Mouse (Mus musculus): ENCODE measurements at regions not wholly inside any gene's neighbourhood (a gene's known extent, or its start where the extent isn't known, plus 50 kb on each side); places are given as distances from the start of the nearest gene placed in this dataset.

DNA sequence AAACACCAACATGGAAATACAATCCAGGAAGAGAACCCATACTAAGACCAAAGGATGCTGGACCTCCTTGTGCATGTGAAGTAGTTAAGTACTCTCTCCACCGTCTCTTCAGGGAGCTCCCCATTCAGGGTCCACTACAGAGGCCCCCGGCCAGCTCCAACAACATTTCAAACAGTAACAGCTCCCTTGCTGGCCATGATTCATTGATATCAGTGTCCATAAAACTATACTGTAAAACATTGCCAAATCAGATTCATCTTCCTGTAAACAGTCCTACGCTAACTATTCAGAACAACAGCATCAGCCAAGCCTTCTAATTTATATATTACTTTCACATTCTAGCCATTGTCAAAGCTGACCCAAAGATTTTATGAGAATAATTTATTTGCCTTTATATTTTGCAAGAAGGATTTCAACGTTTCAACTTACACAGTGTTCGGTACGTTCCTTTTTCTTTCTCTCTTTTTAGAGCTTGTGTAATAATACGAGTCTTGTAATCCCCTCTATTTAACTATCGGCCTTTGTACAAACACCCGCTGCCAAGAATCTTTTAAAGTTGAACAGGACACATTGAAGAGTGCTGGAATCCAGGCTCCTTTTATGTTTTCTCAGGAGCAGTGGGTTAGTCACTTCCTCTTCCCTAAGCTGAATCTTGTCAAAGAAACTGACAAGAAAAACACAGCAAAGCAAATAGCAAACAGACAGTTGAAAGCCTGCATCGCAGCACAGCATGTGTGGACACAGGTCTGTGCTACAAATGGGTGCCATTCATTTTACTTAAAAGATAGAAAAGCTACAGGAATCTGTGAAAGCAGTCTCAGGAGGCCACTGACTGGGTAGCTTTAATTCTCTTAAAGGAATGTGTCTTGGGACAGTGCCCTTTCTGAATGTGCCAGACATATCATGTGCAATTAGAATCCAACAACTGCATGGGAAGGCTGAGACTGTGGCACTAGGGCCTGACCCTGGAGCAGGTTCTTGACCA is 531.4 kb upstream of the Adamts16 start:
- Histone ChIP-seq H3K27ac (ENCODE audit: low read depth) (no peak overlapping the region), H3K36me3 (replicated peaks; ENCODE audit: insufficient read depth, low read length) (no peaks in the 10 kb centered on the region)
- no peak for ATAC-seq

DNA sequence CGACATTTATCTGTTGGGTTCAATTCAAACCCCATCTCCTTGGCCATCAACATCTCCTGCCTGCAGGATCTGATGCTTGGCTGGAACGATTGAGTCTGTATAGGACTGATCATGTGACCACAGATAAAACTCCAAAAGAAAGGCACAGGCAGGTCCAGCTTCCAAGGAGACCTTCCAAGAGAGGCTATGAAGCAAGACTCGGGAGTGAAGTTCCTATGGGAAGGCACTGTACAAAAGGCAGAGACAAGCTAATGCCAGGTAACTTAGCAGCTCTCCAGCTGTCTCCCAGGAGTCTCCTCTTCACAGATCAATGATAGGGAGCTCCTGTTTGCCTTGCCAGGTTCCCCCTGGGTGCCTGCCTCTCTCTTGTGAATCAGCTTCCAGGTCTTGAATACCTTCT is 528.2 kb upstream of the Adamts16 start:
- WGBS (ENCODE audit: insufficient replicate concordance): 70% methylated on average over 3 of the region's 3 CpGs
- Histone ChIP-seq H3K27me3 (ENCODE audit: insufficient read depth, low read length) (no peaks in the 10 kb centered on the region), H3K4me3 (ENCODE audit: low read depth, low read length) (no peak overlapping the region), H3K27ac (ENCODE audit: low read depth) (no peak overlapping the region), H3K4me2 (ENCODE audit: low read depth, low read length) (no peak overlapping the region), H3K9ac (replicated peaks) (no peak overlapping the region), H3K9me3 (ENCODE audit: low read length) (no peaks in the 10 kb centered on the region), H3K36me3 (replicated peaks; ENCODE audit: insufficient read depth, low read length) (no peaks in the 10 kb centered on the region), H3K4me1 (ENCODE audit: insufficient read depth) (no peaks in the 10 kb centered on the region)
- no peak for DNase-seq
- no peak for ATAC-seq
- TF ChIP-seq CTCF (IDR thresholded peaks at IDR 0.05; ENCODE audit: low read depth) (no peak), EP300 (IDR thresholded peaks at IDR 0.05; ENCODE audit: low read depth) (no peak)

More for the DNA sequence above, 531.4 kb upstream of the Adamts16 start:
- H3K9ac ChIP-seq (replicated peaks): no peak overlapping the region
- H3K9me3 ChIP-seq (ENCODE audit: low read length): no peaks in the 10 kb centered on the region
- no peaks in the 10 kb centered on the region for H3K4me1 ChIP-seq (ENCODE audit: insufficient read depth)
- H3K4me3 ChIP-seq (ENCODE audit: low read depth, low read length): no peak overlapping the region
- TF ChIP-seq CTCF (IDR thresholded peaks at IDR 0.05; ENCODE audit: low read depth) (no peak), EP300 (IDR thresholded peaks at IDR 0.05; ENCODE audit: low read depth) (no peak)
- no peak overlapping the region for H3K4me2 ChIP-seq (ENCODE audit: low read depth, low read length)
- DNase-seq: no peak
- no peaks in the 10 kb centered on the region for H3K27me3 ChIP-seq (ENCODE audit: insufficient read depth, low read length)
- WGBS (ENCODE audit: insufficient replicate concordance): 49% methylated on average over 10 of the region's 10 CpGs

DNA sequence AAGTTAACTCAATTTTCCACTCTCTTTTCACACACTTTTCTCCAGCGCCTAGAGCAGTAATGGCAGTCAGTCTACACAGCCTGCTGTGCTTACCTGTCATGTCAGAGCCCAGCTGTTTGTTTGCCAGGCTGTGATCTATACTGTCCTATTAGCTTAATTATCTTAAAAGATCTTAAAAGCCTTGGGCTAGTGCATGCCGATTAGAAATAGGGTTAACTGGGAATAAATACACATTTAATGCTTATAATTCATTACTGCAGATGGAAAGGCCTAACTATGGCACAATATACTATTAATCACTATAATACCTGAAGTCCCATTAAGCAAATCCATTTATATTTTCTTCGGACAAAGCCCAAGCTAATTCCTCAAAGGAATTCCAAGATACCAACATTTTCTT is 523.6 kb upstream of the Adamts16 start:
- no peaks in the 10 kb centered on the region for H3K36me3 ChIP-seq (replicated peaks; ENCODE audit: insufficient read depth, low read length)
- no peaks in the 10 kb centered on the region for H3K9me3 ChIP-seq (ENCODE audit: low read length)
- no peak for DNase-seq
- no peak overlapping the region for H3K27ac ChIP-seq (ENCODE audit: low read depth)
- ATAC-seq: no peak
- H3K9ac ChIP-seq (replicated peaks): no peak overlapping the region
- TF ChIP-seq EP300 (IDR thresholded peaks at IDR 0.05; ENCODE audit: low read depth) (no peak), CTCF (IDR thresholded peaks at IDR 0.05; ENCODE audit: low read depth) (no peak)
- no peaks in the 10 kb centered on the region for H3K4me1 ChIP-seq (ENCODE audit: insufficient read depth)
- no peak overlapping the region for H3K4me3 ChIP-seq (ENCODE audit: low read depth, low read length)
- WGBS (ENCODE audit: insufficient replicate concordance): 77% methylated on average over 3 of the region's 3 CpGs
- H3K4me2 ChIP-seq (ENCODE audit: low read depth, low read length): no peak overlapping the region
- no peaks in the 10 kb centered on the region for H3K27me3 ChIP-seq (ENCODE audit: insufficient read depth, low read length)

DNA sequence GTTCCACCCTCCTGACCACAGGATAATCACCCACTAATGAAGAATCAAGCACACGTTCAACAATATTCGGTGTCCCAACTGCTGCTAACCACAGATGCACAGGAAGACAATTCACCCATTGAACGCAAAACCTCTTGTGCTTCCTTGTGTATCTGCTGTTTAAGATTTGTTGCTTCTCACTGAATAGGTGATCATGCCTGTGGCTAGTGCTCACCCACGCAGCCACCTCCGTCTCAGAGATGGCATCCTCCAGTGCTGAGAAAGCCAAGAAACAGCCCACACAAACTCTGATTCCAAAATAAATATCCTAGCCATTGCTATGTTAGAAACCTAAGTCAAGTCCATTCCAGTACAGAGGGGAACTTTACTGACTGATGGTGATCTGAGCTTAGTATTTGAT is 520.7 kb upstream of the Adamts16 start:
- H3K9me3 ChIP-seq (ENCODE audit: low read length): no peaks in the 10 kb centered on the region
- ATAC-seq: no peak
- H3K9ac ChIP-seq (replicated peaks): no peak overlapping the region
- H3K4me3 ChIP-seq (ENCODE audit: low read depth, low read length): no peak overlapping the region
- H3K4me2 ChIP-seq (ENCODE audit: low read depth, low read length): no peak overlapping the region
- no peak overlapping the region for H3K27ac ChIP-seq (ENCODE audit: low read depth)
- TF ChIP-seq CTCF (IDR thresholded peaks at IDR 0.05; ENCODE audit: low read depth) (no peak), EP300 (IDR thresholded peaks at IDR 0.05; ENCODE audit: low read depth) (no peak)
- no peaks in the 10 kb centered on the region for H3K36me3 ChIP-seq (replicated peaks; ENCODE audit: insufficient read depth, low read length)
- DNase-seq: no peak
- WGBS (ENCODE audit: insufficient replicate concordance): 70% methylated on average over 5 of the region's 5 CpGs
- no peaks in the 10 kb centered on the region for H3K27me3 ChIP-seq (ENCODE audit: insufficient read depth, low read length)
- H3K4me1 ChIP-seq (ENCODE audit: insufficient read depth): no peaks in the 10 kb centered on the region

DNA sequence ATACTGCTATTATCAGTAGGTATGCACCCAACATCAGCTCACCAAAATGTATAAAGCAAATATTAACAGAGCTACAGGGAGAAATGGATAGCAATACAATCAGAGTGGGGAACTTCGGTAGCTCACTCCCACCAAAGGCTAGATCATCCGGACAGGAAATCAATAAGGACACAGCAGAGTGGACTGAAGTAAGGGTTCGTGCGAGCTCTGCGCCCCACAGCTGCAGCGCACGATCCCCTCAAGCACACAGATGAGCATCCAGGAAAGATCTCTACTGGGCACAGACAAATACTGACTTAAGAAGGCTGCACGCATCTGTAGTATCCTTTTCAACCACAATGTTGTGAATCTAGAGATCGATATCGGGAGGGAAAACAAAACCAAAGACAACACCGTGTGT is 517.5 kb upstream of the Adamts16 start:
- peak overlapping the region; percentile 48 for H3K4me2 ChIP-seq (ENCODE audit: low read depth, low read length)
- 57% methylated on average over 11 of the region's 11 CpGs for whole genome bisulfite sequencing (ENCODE audit: insufficient replicate concordance)
- TF ChIP-seq EP300 (IDR thresholded peaks at IDR 0.05; ENCODE audit: low read depth) (no peak), CTCF (IDR thresholded peaks at IDR 0.05; ENCODE audit: low read depth) (no peak)
- H3K27me3 ChIP-seq (ENCODE audit: insufficient read depth, low read length): no peaks in the 10 kb centered on the region
- no peaks in the 10 kb centered on the region for H3K9me3 ChIP-seq (ENCODE audit: low read length)
- DNase-seq (no peak), ATAC-seq (no peak)
- no peak overlapping the region for H3K27ac ChIP-seq (ENCODE audit: low read depth)
- H3K9ac ChIP-seq (replicated peaks): no peak overlapping the region
- H3K4me1 ChIP-seq (ENCODE audit: insufficient read depth): no peaks in the 10 kb centered on the region
- 0 out of 2 replicates have a peak overlapping the region, but pooled peaks have one; percentile 5 for H3K4me3 ChIP-seq (ENCODE audit: low read depth, low read length)
- no peaks in the 10 kb centered on the region for H3K36me3 ChIP-seq (replicated peaks; ENCODE audit: insufficient read depth, low read length)

DNA sequence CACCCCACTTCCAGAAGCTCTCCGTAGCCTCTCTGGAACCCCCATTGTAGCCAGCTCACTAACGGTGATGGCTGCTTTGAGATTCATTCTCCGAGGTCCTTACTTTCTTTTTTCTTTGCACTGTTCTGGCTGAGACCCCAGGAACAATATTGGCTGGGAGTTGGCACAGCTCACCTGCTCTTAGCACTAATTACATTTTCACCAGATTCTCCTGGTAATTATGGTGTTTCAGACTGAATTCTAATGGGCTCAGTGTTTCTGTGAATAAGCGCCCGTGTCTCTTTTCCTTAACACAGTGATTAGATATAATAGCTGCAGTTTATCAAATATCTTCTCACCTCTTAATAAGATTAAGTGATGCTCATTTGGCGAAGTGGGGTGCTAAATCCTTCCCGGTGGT is 509.2 kb upstream of the Adamts16 start:
- no peaks in the 10 kb centered on the region for H3K27me3 ChIP-seq (ENCODE audit: insufficient read depth, low read length)
- no peak overlapping the region for H3K4me2 ChIP-seq (ENCODE audit: low read depth, low read length)
- H3K4me3 ChIP-seq (ENCODE audit: low read depth, low read length): no peak overlapping the region
- TF ChIP-seq CTCF (IDR thresholded peaks at IDR 0.05; ENCODE audit: low read depth): no peak
- TF ChIP-seq EP300 (IDR thresholded peaks at IDR 0.05; ENCODE audit: low read depth): no peak
- no peak overlapping the region for H3K9ac ChIP-seq (replicated peaks)
- DNase-seq (no peak), ATAC-seq (no peak)
- no peaks in the 10 kb centered on the region for H3K4me1 ChIP-seq (ENCODE audit: insufficient read depth)
- H3K27ac ChIP-seq (ENCODE audit: low read depth): no peak overlapping the region
- no peaks in the 10 kb centered on the region for H3K36me3 ChIP-seq (replicated peaks; ENCODE audit: insufficient read depth, low read length)
- WGBS (ENCODE audit: insufficient replicate concordance): 78% methylated on average over 7 of the region's 7 CpGs
- no peaks in the 10 kb centered on the region for H3K9me3 ChIP-seq (ENCODE audit: low read length)

Data from liver, postnatal 0 days (tissue).